ENCODE assay signal across 15 mouse cellular contexts in the genomic region with DNA sequence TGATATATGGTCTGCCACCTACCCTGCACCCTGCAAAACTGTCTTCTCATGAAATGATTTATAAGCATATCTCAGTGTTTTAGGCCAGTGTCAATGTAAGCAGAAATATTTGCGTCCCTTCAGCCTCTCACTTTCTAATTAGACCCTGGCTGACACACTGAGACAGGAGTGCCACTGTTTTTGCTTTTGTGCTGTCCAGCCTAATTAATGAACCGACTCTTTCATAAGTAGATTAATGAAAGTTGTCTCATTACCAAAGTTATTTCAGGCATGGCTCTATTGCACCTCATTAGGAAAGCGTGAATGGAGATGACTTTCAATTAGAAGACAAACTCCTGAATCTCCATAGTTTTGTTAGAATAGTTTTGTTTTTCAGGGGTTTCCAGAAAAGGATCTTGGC.
"Had no signal": no experiment of that assay in that cellular context is flagged by ENCODE, and none has a peak within 500 bp of the region (broad histone marks: within the 10 kb centered on the region; RNA-seq: fewer than 3 reads in every experiment).

No protein-coding gene starts in this region.

- H3K36me3 ChIP-seq: limb, embryonic 10.5 days; liver, embryonic 15.5 days; midbrain, embryonic 10.5 days; midbrain, embryonic 15.5 days; neural tube, embryonic 13.5 days had no signal

- DNase-seq: kidney, postnatal 25 days; lung, adult 2 months; lung, postnatal 10 days; lung, postnatal 4 days; right cerebral cortex, postnatal 4 days; spleen, adult 18-20 months; thymus, adult 18-20 months; thymus, postnatal 14 days had no signal

- H3K9ac ChIP-seq: liver, embryonic 15.5 days; midbrain, embryonic 15.5 days; neural tube, embryonic 13.5 days had no signal

- H3K4me2 ChIP-seq: liver, embryonic 11.5 days; liver, embryonic 15.5 days; midbrain, embryonic 15.5 days; neural tube, embryonic 13.5 days had no signal

- H3K4me1 ChIP-seq: limb, embryonic 10.5 days; liver, embryonic 15.5 days; midbrain, embryonic 10.5 days; midbrain, embryonic 15.5 days; neural tube, embryonic 13.5 days had no signal

- ATAC-seq: midbrain, embryonic 15.5 days had no signal

- H3K4me3 ChIP-seq: left cerebral cortex, adult 2 months; limb, embryonic 10.5 days; liver, embryonic 15.5 days; midbrain, embryonic 10.5 days; midbrain, embryonic 15.5 days; neural tube, embryonic 13.5 days had no signal

- H3K27ac ChIP-seq: left cerebral cortex, adult 2 months; limb, embryonic 10.5 days; liver, embryonic 15.5 days; midbrain, embryonic 10.5 days; midbrain, embryonic 15.5 days; neural tube, embryonic 13.5 days had no signal

- H3K9me3 ChIP-seq: limb, embryonic 10.5 days; liver, embryonic 15.5 days; midbrain, embryonic 10.5 days; midbrain, embryonic 15.5 days; neural tube, embryonic 13.5 days had no signal

- H3K27me3 ChIP-seq: liver, embryonic 15.5 days; midbrain, embryonic 15.5 days; neural tube, embryonic 13.5 days had no signal
